8 mouse cellular contexts compared by ENCODE assay signal in the genomic region with DNA sequence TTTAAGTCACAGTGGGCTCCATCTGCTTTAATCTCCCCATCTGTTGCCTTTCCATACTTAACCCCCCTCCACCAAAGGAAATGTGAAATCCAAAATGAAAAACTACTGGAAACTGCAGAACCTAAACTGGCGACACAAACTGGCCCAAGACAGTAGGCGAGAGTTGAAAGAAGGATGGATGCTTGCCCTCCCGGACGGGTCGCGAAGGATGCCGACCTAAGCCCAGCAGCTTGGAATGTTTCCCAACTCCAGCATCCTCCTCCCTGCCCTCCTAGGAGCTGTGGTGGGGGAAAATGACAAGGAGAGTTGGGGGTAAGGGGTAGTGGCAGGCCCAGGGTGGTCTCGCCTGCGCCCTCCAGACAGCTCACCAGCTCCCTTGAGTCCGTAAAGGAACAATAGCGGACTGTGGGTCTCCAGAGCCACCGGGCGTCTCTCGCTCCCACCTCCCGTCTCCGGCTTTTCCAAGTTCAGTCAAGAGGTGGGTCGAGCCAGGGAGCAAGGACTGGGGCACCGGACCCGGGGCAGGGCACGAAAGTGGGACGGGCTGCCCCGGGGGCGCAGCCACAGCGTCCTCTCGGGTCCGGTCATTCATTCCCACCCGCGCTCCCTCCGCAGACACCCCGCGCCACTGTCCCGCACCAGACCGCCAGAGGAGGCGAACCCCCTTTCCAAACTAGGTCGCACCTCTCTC. TPM values are rescaled to one million over a fixed set of nuclear protein-coding genes. Genes with fewer than 3 reads are reported as not detected.
DNase-seq lines count a peak whose midpoint lies in the region; ATAC-seq and TF ChIP-seq lines count a peak whose summit lies in the region.

No protein-coding gene starts in this region.

- H3K27me3 ChIP-seq in forebrain, embryonic 10.5 days (ENCODE audit: poor library complexity, severe bottlenecking) = peaks cover 4% of the 10 kb centered on the region; the same call in 1 of the 2 replicates
- H3K27me3 ChIP-seq in hindbrain, embryonic 16.5 days (replicated peaks; ENCODE audit: control insufficient read depth, insufficient read depth, low read length) = no peaks in the 10 kb centered on the region
- H3K27me3 ChIP-seq in liver, embryonic 16.5 days (ENCODE audit: control insufficient read depth, insufficient read depth, low read depth, low read length) = peaks cover 18% of the 10 kb centered on the region

- peak; percentile 55 for ATAC-seq in hindbrain, embryonic 16.5 days
- ATAC-seq in liver, embryonic 16.5 days (ENCODE audit: low read depth) = no peak

- peaks cover 8% of the 10 kb centered on the region for H3K9me3 ChIP-seq in forebrain, embryonic 10.5 days
- H3K9me3 ChIP-seq in hindbrain, embryonic 16.5 days (ENCODE audit: control insufficient read depth, low read length) = no peaks in the 10 kb centered on the region
- H3K9me3 ChIP-seq in liver, embryonic 16.5 days (replicated peaks; ENCODE audit: control insufficient read depth, low read length) = no peaks in the 10 kb centered on the region

- peak overlapping the region; percentile 68 for H3K9ac ChIP-seq in hindbrain, embryonic 16.5 days (ENCODE audit: low read depth, low read length)
- peak overlapping the region; percentile 51 for H3K9ac ChIP-seq in liver, embryonic 16.5 days (ENCODE audit: low read depth, low read length)

- peak overlapping the region; percentile 91 for H3K4me3 ChIP-seq in gastrocnemius, adult 2 months
- H3K4me3 ChIP-seq in forebrain, embryonic 10.5 days = peak overlapping the region; percentile 87
- H3K4me3 ChIP-seq in hindbrain, embryonic 16.5 days (ENCODE audit: low read length) = peak overlapping the region; percentile 63
- H3K4me3 ChIP-seq in liver, embryonic 16.5 days (ENCODE audit: low read depth, low read length) = peak overlapping the region; percentile 66

- H3K27ac ChIP-seq in gastrocnemius, adult 2 months = peak overlapping the region; percentile 82
- H3K27ac ChIP-seq in forebrain, embryonic 10.5 days = peak overlapping the region; percentile 95
- H3K27ac ChIP-seq in hindbrain, embryonic 16.5 days (ENCODE audit: low read depth, low read length) = peak overlapping the region; percentile 32; the same call in 1 of the 2 replicates
- H3K27ac ChIP-seq in liver, embryonic 16.5 days (ENCODE audit: low read length) = peak overlapping the region; percentile 48

- WGBS in forebrain, embryonic 10.5 days = under 1% methylated on average over 35 of the region's 35 CpGs
- WGBS in hindbrain, embryonic 16.5 days = under 1% methylated on average over 25 of the region's 35 CpGs
- 2% methylated on average over 31 of the region's 35 CpGs for whole genome bisulfite sequencing in liver, embryonic 16.5 days (ENCODE audit: insufficient replicate concordance)

- H3K4me2 ChIP-seq in hindbrain, embryonic 16.5 days (ENCODE audit: low read length) = peak overlapping the region; percentile 87
- H3K4me2 ChIP-seq in liver, embryonic 16.5 days (ENCODE audit: low read depth, low read length) = peak overlapping the region; percentile 65

- intact Hi-C loops in gastrocnemius, adult 2 months (cut with DNase I) = loop anchor here (2.0 to 10.0 kb wide), 3 partner anchors 159 to 679 kb away; partner anchors contain the start of genes Brix1 and Rad1

- peak; percentile 26 for DNase-seq in gastrocnemius, adult 2 months
- no peak for DNase-seq in gastrocnemius, adult 18-20 months (ENCODE audit: low spot score)
- DNase-seq in adipocyte (ENCODE audit: low spot score) = peak; percentile 20
- DNase-seq in forebrain, embryonic 10.5 days (ENCODE audit: extremely low spot score, low spot score) = peak; percentile 51
- DNase-seq in retina, postnatal 1 day = peak; percentile 59
- DNase-seq in right cerebral cortex, postnatal 36 days (ENCODE audit: low spot score in 2 of 2) = no peak

- H3K4me1 ChIP-seq in forebrain, embryonic 10.5 days = peaks cover 42% of the 10 kb centered on the region
- peaks cover 9% of the 10 kb centered on the region for H3K4me1 ChIP-seq in hindbrain, embryonic 16.5 days (ENCODE audit: control insufficient read depth, insufficient read depth, low read depth, low read length)
- no peaks in the 10 kb centered on the region; the same call in none of the 2 replicates for H3K4me1 ChIP-seq in liver, embryonic 16.5 days (ENCODE audit: control insufficient read depth, low read depth, low read length)

- peaks cover 16% of the 10 kb centered on the region for H3K36me3 ChIP-seq in forebrain, embryonic 10.5 days (replicated peaks)
- no peaks in the 10 kb centered on the region for H3K36me3 ChIP-seq in hindbrain, embryonic 16.5 days (ENCODE audit: control insufficient read depth, insufficient read depth, low read length)
- peaks cover 4% of the 10 kb centered on the region for H3K36me3 ChIP-seq in liver, embryonic 16.5 days (ENCODE audit: control insufficient read depth, insufficient read depth)

- TF ChIP-seq CTCF in gastrocnemius, adult 2 months (IDR thresholded peaks at IDR 0.05) = no peak

RNA-seq across cellular contexts. Expression of gene Rai14, which starts 0.7 kb away (rescaled TPM):
- total RNA-seq in gastrocnemius, adult 2 months (2021) = 1 to 10 TPM; 3.6 to 4.0 TPM
- 1 to 10 TPM; 5.5 to 7.0 TPM for total RNA-seq in gastrocnemius, adult 18-20 months (2021)
- 47.8 and 50.5 TPM in 2 replicates for polyA plus RNA-seq in forebrain, embryonic 10.5 days (2016; fragmentation: Nextera tagmentation; extraction: Ambion mirVana)
- polyA plus RNA-seq in hindbrain, embryonic 16.5 days (2015; fragmentation: Nextera tagmentation; extraction: Ambion mirVana) = 8.2 and 11.6 TPM in 2 replicates
- polyA plus RNA-seq in liver, embryonic 16.5 days (2015; fragmentation: Nextera tagmentation; extraction: Ambion mirVana) = 5.5 and 6.2 TPM in 2 replicates

Comparison
In these comparisons a context has a peak if more than half of its experiments do, and no peak if none do; other contexts are left out.
1. DNase-seq: peak in gastrocnemius, adult 2 months (single experiment), adipocyte (single experiment), forebrain, embryonic 10.5 days (single experiment) and retina, postnatal 1 day (single experiment); none in gastrocnemius, adult 18-20 months (single experiment) and right cerebral cortex, postnatal 36 days (0 of 2).
2. H3K27ac ChIP-seq: peak in every context shown above with its lines; median percentile 95 in forebrain, embryonic 10.5 days; 82 in gastrocnemius, adult 2 months; 48 in liver, embryonic 16.5 days; 32 in hindbrain, embryonic 16.5 days.
3. Peak in every context shown above with its lines, with median percentiles within 50 percentile points of each other: H3K4me3 ChIP-seq.